Mouse (Mus musculus) intestine, postnatal 0 days (tissue): Measurements from ENCODE around the gene Syt9. TPM values are rescaled to one million over a fixed set of nuclear protein-coding genes. Genes with fewer than 3 reads are reported as not detected.

Experiments
- ATAC-seq: fragments of 200-750 bp; cut with Nextera tagmentation; 2 replicates; pipeline ENCODE4 v1.8.0; 2017; ENCODE audit warnings: mild to moderate bottlenecking, moderate TSS enrichment, moderate library complexity
- H3K27ac ChIP-seq: fragments of 300-500 bp; sonication (generic); 2 replicates; pipeline ENCODE4 v1.5.1; 2014; ENCODE audit warnings: mild to moderate bottlenecking, low read depth, low read length, moderate library complexity
- H3K27me3 ChIP-seq: fragments of 300-500 bp; sonication (generic); replicated peaks from 2 replicates; pipeline ENCODE4 v1.6.1; 2014; ENCODE audit warnings: low read length, mixed read lengths; ENCODE audit not compliant: control insufficient read depth, insufficient read depth
- H3K36me3 ChIP-seq: fragments of 300-500 bp; sonication (generic); 2 replicates; pipeline ENCODE4 v1.6.1; 2014; ENCODE audit warnings: mild to moderate bottlenecking, moderate library complexity; ENCODE audit not compliant: control insufficient read depth, insufficient read depth
- H3K4me1 ChIP-seq: fragments of 300-500 bp; sonication (generic); replicated peaks from 2 replicates; pipeline ENCODE4 v1.6.1; 2014; ENCODE audit warnings: antibody characterized with exemption, low read length, mixed read lengths; ENCODE audit not compliant: control insufficient read depth, insufficient read depth
- H3K4me2 ChIP-seq: fragments of 300-500 bp; sonication (generic); replicated peaks from 2 replicates; pipeline ENCODE4 v1.6.1; 2014; ENCODE audit warnings: low read depth, mild to moderate bottlenecking, moderate library complexity
- H3K4me3 ChIP-seq: fragments of 300-500 bp; sonication (generic); 2 replicates; pipeline ENCODE4 v1.5.1; 2014; ENCODE audit warnings: low read depth, low read length
- H3K9ac ChIP-seq: fragments of 300-500 bp; sonication (generic); 2 replicates; pipeline ENCODE4 v1.6.1; 2014; ENCODE audit warnings: mild to moderate bottlenecking, low read depth, low read length
- H3K9me3 ChIP-seq: fragments of 300-500 bp; sonication (generic); 2 replicates; pipeline ENCODE4 v1.6.1; 2016; ENCODE audit warnings: mixed run types; ENCODE audit not compliant: control insufficient read depth
- CTCF ChIP-seq: sonication (generic); IDR thresholded peaks from 2 replicates; pipeline ENCODE4 v1.5.1; 2016; ENCODE audit warnings: low read depth, mild to moderate bottlenecking, control low read depth, antibody characterized with exemption, moderate library complexity
- WGBS: fragments of 180-500 bp; shearing (Covaris S2); extraction: QIAGEN DNeasy Blood & Tissue Kit; methylation state at CpG from one replicate; pipeline ENCODE4 v1.1.7; 2014; 5-methylcytosine and 5-hydroxymethylcytosine counted together
- polyA plus RNA-seq: library from polyadenylated mRNA; unstranded; fragments of >200 nt; fragmentation: Nextera tagmentation; extraction: Ambion mirVana; gene quantifications from 2 replicates; pipeline ENCODE4 v1.2.1, GENCODE M21; 2015

Syt9 gene
- polyA plus RNA-seq, 1 experiment from 2014 or later: 1.9 TPM

- H3K36me3 ChIP-seq: no peaks in the 10 kb centered on the region
- no peaks in the 10 kb centered on the region for H3K4me1 ChIP-seq
- H3K9ac ChIP-seq: no peak overlapping the region
- no peak for ATAC-seq
- no peaks in the 10 kb centered on the region for H3K9me3 ChIP-seq
- H3K4me2 ChIP-seq: no peak overlapping the region
- no peaks in the 10 kb centered on the region for H3K27me3 ChIP-seq
- no peak overlapping the region for H3K4me3 ChIP-seq
- no peak overlapping the region for H3K27ac ChIP-seq
- 77% methylated on average over 2 of the region's 2 CpGs for WGBS
- no peak for TF ChIP-seq CTCF
Measured at GRCm38 (mm10) chr7:107454660-107455059, 84.1 kb downstream of the Syt9 start.

GRCm38 (mm10) chr7:107455118-107455521 is 84.6 kb downstream of the Syt9 start:
- Histone ChIP-seq H3K9me3 (no peaks in the 10 kb centered on the region), H3K4me3 (no peak overlapping the region), H3K9ac (no peak overlapping the region), H3K27ac (no peak overlapping the region), H3K27me3 (no peaks in the 10 kb centered on the region), H3K4me2 (no peak overlapping the region), H3K4me1 (no peaks in the 10 kb centered on the region), H3K36me3 (no peaks in the 10 kb centered on the region)
- WGBS: 51% methylated on average over 5 of the region's 5 CpGs
- ATAC-seq: no peak
- no peak for TF ChIP-seq CTCF

GRCm38 (mm10) chr7:107461167-107461566 is 90.6 kb downstream of the Syt9 start:
- Histone ChIP-seq H3K4me1 (no peaks in the 10 kb centered on the region), H3K9ac (no peak overlapping the region), H3K27ac (no peak overlapping the region), H3K27me3 (no peaks in the 10 kb centered on the region), H3K36me3 (no peaks in the 10 kb centered on the region), H3K4me2 (no peak overlapping the region), H3K4me3 (no peak overlapping the region), H3K9me3 (no peaks in the 10 kb centered on the region)
- WGBS: 82% methylated on average over 4 of the region's 4 CpGs
- TF ChIP-seq CTCF: no peak
- ATAC-seq: no peak

GRCm38 (mm10) chr7:107461699-107462440 is 91.3 kb downstream of the Syt9 start:
- Histone ChIP-seq H3K9ac (no peak overlapping the region), H3K27me3 (no peaks in the 10 kb centered on the region), H3K4me2 (no peak overlapping the region), H3K9me3 (no peaks in the 10 kb centered on the region), H3K36me3 (no peaks in the 10 kb centered on the region), H3K27ac (no peak overlapping the region), H3K4me1 (no peaks in the 10 kb centered on the region), H3K4me3 (no peak overlapping the region)
- 58% methylated on average over 1 of the region's 1 CpGs for WGBS
- ATAC-seq: no peak
- no peak for TF ChIP-seq CTCF

GRCm38 (mm10) chr7:107462962-107463361 is 92.4 kb downstream of the Syt9 start:
- H3K27me3 ChIP-seq: no peaks in the 10 kb centered on the region
- H3K4me1 ChIP-seq: no peaks in the 10 kb centered on the region
- ATAC-seq: no peak
- no peak overlapping the region for H3K4me3 ChIP-seq
- H3K4me2 ChIP-seq: no peak overlapping the region
- no peak overlapping the region for H3K27ac ChIP-seq
- no peak for TF ChIP-seq CTCF
- WGBS: 44% methylated on average over 3 of the region's 3 CpGs
- H3K9ac ChIP-seq: no peak overlapping the region
- no peaks in the 10 kb centered on the region for H3K9me3 ChIP-seq
- H3K36me3 ChIP-seq: no peaks in the 10 kb centered on the region

GRCm38 (mm10) chr7:107465081-107465480 is 94.6 kb downstream of the Syt9 start:
- no peak overlapping the region for H3K4me3 ChIP-seq
- no peaks in the 10 kb centered on the region for H3K9me3 ChIP-seq
- no peaks in the 10 kb centered on the region for H3K4me1 ChIP-seq
- no peaks in the 10 kb centered on the region for H3K27me3 ChIP-seq
- ATAC-seq: no peak
- no peak overlapping the region for H3K9ac ChIP-seq
- WGBS: 69% methylated on average over 3 of the region's 3 CpGs
- H3K36me3 ChIP-seq: no peaks in the 10 kb centered on the region
- no peak overlapping the region for H3K4me2 ChIP-seq
- H3K27ac ChIP-seq: no peak overlapping the region
- no peak for TF ChIP-seq CTCF
